Mouse (Mus musculus): Measurements from ENCODE around the gene Pagr1b. TPM values are rescaled to one million over a fixed set of nuclear protein-coding genes. Genes with fewer than 3 reads are reported as not detected.

The Pagr1b gene
- polyA plus RNA-seq (2012; rRNA removed): 1.0 and 1.2 TPM in 2 replicates

GRCm38 (mm10) chr7:127016481-127016485, at the start of gene Pagr1b:
Pagr1b (minus strand) TSS chr7:127016484.
- DNase-seq (ENCODE audit: low read depth): no peak
- no peak for TF ChIP-seq CTCF (IDR thresholded peaks at IDR 0.05; ENCODE audit: borderline replicate concordance, extremely low read depth, insufficient read depth, insufficient read length)
- TF ChIP-seq POLR2A (IDR thresholded peaks at IDR 0.05; ENCODE audit: borderline replicate concordance, extremely low read depth, insufficient read depth, insufficient read length, poor library complexity, severe bottlenecking): no peak

- TF ChIP-seq CTCF (IDR thresholded peaks at IDR 0.05; ENCODE audit: borderline replicate concordance, extremely low read depth, insufficient read depth, insufficient read length) (no peak), POLR2A (IDR thresholded peaks at IDR 0.05; ENCODE audit: borderline replicate concordance, extremely low read depth, insufficient read depth, insufficient read length, poor library complexity, severe bottlenecking) (no peak)
- no peak for DNase-seq (ENCODE audit: low read depth)
Measured at GRCm38 (mm10) chr7:127065538-127065937, 49.3 kb upstream of the Pagr1b start.

GRCm38 (mm10) chr7:127055026-127055585, 38.8 kb upstream of the Pagr1b start:
- TF ChIP-seq POLR2A (IDR thresholded peaks at IDR 0.05; ENCODE audit: borderline replicate concordance, extremely low read depth, insufficient read depth, insufficient read length, poor library complexity, severe bottlenecking) (no peak), CTCF (IDR thresholded peaks at IDR 0.05; ENCODE audit: borderline replicate concordance, extremely low read depth, insufficient read depth, insufficient read length) (no peak)

GRCm38 (mm10) chr7:127041851-127042672, 25.8 kb upstream of the Pagr1b start, which contains the start of gene Kif22:
Kif22 (minus strand) TSS chr7:127042471.
- peak; percentile 95 for DNase-seq (ENCODE audit: low read depth)
- TF ChIP-seq POLR2A (IDR thresholded peaks at IDR 0.05; ENCODE audit: borderline replicate concordance, extremely low read depth, insufficient read depth, insufficient read length, poor library complexity, severe bottlenecking): no peak
- no peak for TF ChIP-seq CTCF (IDR thresholded peaks at IDR 0.05; ENCODE audit: borderline replicate concordance, extremely low read depth, insufficient read depth, insufficient read length)

More at GRCm38 (mm10) chr7:127055026-127055585, 38.8 kb upstream of the Pagr1b start:
- DNase-seq (ENCODE audit: low read depth): no peak

- no peak for DNase-seq (ENCODE audit: low read depth)
- TF ChIP-seq POLR2A (IDR thresholded peaks at IDR 0.05; ENCODE audit: borderline replicate concordance, extremely low read depth, insufficient read depth, insufficient read length, poor library complexity, severe bottlenecking): no peak
- TF ChIP-seq CTCF (IDR thresholded peaks at IDR 0.05; ENCODE audit: borderline replicate concordance, extremely low read depth, insufficient read depth, insufficient read length): no peak
Measured at GRCm38 (mm10) chr7:127031244-127031643, 15.0 kb upstream of the Pagr1b start.

GRCm38 (mm10) chr7:127030172-127030571, 13.9 kb upstream of the Pagr1b start:
- no peak for DNase-seq (ENCODE audit: low read depth)
- TF ChIP-seq CTCF (IDR thresholded peaks at IDR 0.05; ENCODE audit: borderline replicate concordance, extremely low read depth, insufficient read depth, insufficient read length): no peak
- no peak for TF ChIP-seq POLR2A (IDR thresholded peaks at IDR 0.05; ENCODE audit: borderline replicate concordance, extremely low read depth, insufficient read depth, insufficient read length, poor library complexity, severe bottlenecking)

- TF ChIP-seq POLR2A (IDR thresholded peaks at IDR 0.05; ENCODE audit: borderline replicate concordance, extremely low read depth, insufficient read depth, insufficient read length, poor library complexity, severe bottlenecking) (no peak), CTCF (IDR thresholded peaks at IDR 0.05; ENCODE audit: borderline replicate concordance, extremely low read depth, insufficient read depth, insufficient read length) (no peak)
- no peak for DNase-seq (ENCODE audit: low read depth)
Measured at GRCm38 (mm10) chr7:127027885-127028284, 11.6 kb upstream of the Pagr1b start.

GRCm38 (mm10) chr7:127026984-127027726, 10.9 kb upstream of the Pagr1b start, which contains the start of gene Maz:
Maz (minus strand) TSS chr7:127027037.
- peak; percentile 100 for DNase-seq (ENCODE audit: low read depth)
- TF ChIP-seq POLR2A (IDR thresholded peaks at IDR 0.05; ENCODE audit: borderline replicate concordance, extremely low read depth, insufficient read depth, insufficient read length, poor library complexity, severe bottlenecking): no peak
- TF ChIP-seq CTCF (IDR thresholded peaks at IDR 0.05; ENCODE audit: borderline replicate concordance, extremely low read depth, insufficient read depth, insufficient read length): no peak

GRCm38 (mm10) chr7:127026616-127026983, 10.3 kb upstream of the Pagr1b start:
- no peak for DNase-seq (ENCODE audit: low read depth)
- TF ChIP-seq CTCF (IDR thresholded peaks at IDR 0.05; ENCODE audit: borderline replicate concordance, extremely low read depth, insufficient read depth, insufficient read length): no peak
- TF ChIP-seq POLR2A (IDR thresholded peaks at IDR 0.05; ENCODE audit: borderline replicate concordance, extremely low read depth, insufficient read depth, insufficient read length, poor library complexity, severe bottlenecking): 0 out of 2 replicates have a peak, but pooled peaks have one; percentile 27

- DNase-seq (ENCODE audit: low read depth): peak; percentile 78
Measured at GRCm38 (mm10) chr7:127026161-127026600, 9.9 kb upstream of the Pagr1b start.

GRCm38 (mm10) chr7:127025556-127026160, 9.4 kb upstream of the Pagr1b start:
- no peak for TF ChIP-seq CTCF (IDR thresholded peaks at IDR 0.05; ENCODE audit: borderline replicate concordance, extremely low read depth, insufficient read depth, insufficient read length)
- TF ChIP-seq POLR2A (IDR thresholded peaks at IDR 0.05; ENCODE audit: borderline replicate concordance, extremely low read depth, insufficient read depth, insufficient read length, poor library complexity, severe bottlenecking): no peak
- DNase-seq (ENCODE audit: low read depth): peak; percentile 58

More at GRCm38 (mm10) chr7:127026161-127026600, 9.9 kb upstream of the Pagr1b start:
- TF ChIP-seq CTCF (IDR thresholded peaks at IDR 0.05; ENCODE audit: borderline replicate concordance, extremely low read depth, insufficient read depth, insufficient read length) (no peak), POLR2A (IDR thresholded peaks at IDR 0.05; ENCODE audit: borderline replicate concordance, extremely low read depth, insufficient read depth, insufficient read length, poor library complexity, severe bottlenecking) (peak; percentile 44; the same call in 1 of the 2 replicates)
